Mouse (Mus musculus) embryo, embryonic 10.5 days (tissue): ENCODE results near the gene Ccdc149.

Source experiments
- DNase-seq: peaks from one replicate; pipeline ENCODE4 v3.0.0-alpha.2; 2015; ENCODE audit warnings: low spot score

The Ccdc149 gene

GRCm38 (mm10) chr5:52470991-52471801 lies at the start of gene Ccdc149:
Ccdc149 (minus strand) TSS chr5:52471521.
- DNase-seq, result peak; percentile 60

GRCm38 (mm10) chr5:52519921-52520320 lies 48.6 kb upstream of the Ccdc149 start:
- no peak for DNase-seq

- DNase-seq, result peak; percentile 55
These were observed 44.8 kb upstream of the Ccdc149 start for GRCm38 (mm10) chr5:52516072-52516476.

GRCm38 (mm10) chr5:52515246-52516021 lies 44.1 kb upstream of the Ccdc149 start:
- peak; percentile 89 for DNase-seq

GRCm38 (mm10) chr5:52511089-52511488 lies 39.8 kb upstream of the Ccdc149 start:
- no peak for DNase-seq

- DNase-seq, result no peak
These were observed 38.1 kb upstream of the Ccdc149 start for GRCm38 (mm10) chr5:52509416-52509815.

- DNase-seq, result no peak
These were observed 33.3 kb upstream of the Ccdc149 start for GRCm38 (mm10) chr5:52504666-52505065.

GRCm38 (mm10) chr5:52504148-52504547 lies 32.8 kb upstream of the Ccdc149 start:
- no peak for DNase-seq

- DNase-seq, result no peak
These were observed 24.4 kb upstream of the Ccdc149 start for GRCm38 (mm10) chr5:52495671-52496070.

GRCm38 (mm10) chr5:52491496-52491895 lies 20.2 kb upstream of the Ccdc149 start:
- no peak for DNase-seq

GRCm38 (mm10) chr5:52487559-52488430 lies 16.5 kb upstream of the Ccdc149 start:
- no peak for DNase-seq

GRCm38 (mm10) chr5:52476826-52477225 lies 5.5 kb upstream of the Ccdc149 start:
- DNase-seq, result no peak

- DNase-seq, result peak; percentile 79
These were observed 5.0 kb upstream of the Ccdc149 start for GRCm38 (mm10) chr5:52476292-52476701.

- no peak for DNase-seq
These were observed 2.7 kb upstream of the Ccdc149 start for GRCm38 (mm10) chr5:52473988-52474387.

GRCm38 (mm10) chr5:52470551-52470950 lies 770 bp downstream of the Ccdc149 start:
- no peak for DNase-seq

- DNase-seq, result no peak
These were observed 3.5 kb downstream of the Ccdc149 start for GRCm38 (mm10) chr5:52467841-52468240.

- no peak for DNase-seq
These were observed 8.9 kb downstream of the Ccdc149 start for GRCm38 (mm10) chr5:52462447-52462846.

- no peak for DNase-seq
These were observed 9.7 kb downstream of the Ccdc149 start for GRCm38 (mm10) chr5:52461434-52462124.

GRCm38 (mm10) chr5:52459308-52459707 lies 12.0 kb downstream of the Ccdc149 start:
- no peak for DNase-seq

- no peak for DNase-seq
These were observed 14.2 kb downstream of the Ccdc149 start for GRCm38 (mm10) chr5:52457154-52457553.

GRCm38 (mm10) chr5:52450821-52451220 lies 20.5 kb downstream of the Ccdc149 start:
- DNase-seq, result no peak

- DNase-seq, result no peak
These were observed 22.1 kb downstream of the Ccdc149 start for GRCm38 (mm10) chr5:52449187-52449586.
